Mouse (Mus musculus): ENCODE data around the gene Tmem205. TPM values are rescaled to one million over a fixed set of nuclear protein-coding genes. Genes with fewer than 3 reads are reported as not detected.

The Tmem205 gene
- polyA plus RNA-seq (2016; fragmentation: Nextera tagmentation; extraction: Ambion mirVana), result 32.7 and 36.9 TPM in 2 replicates

DNA sequence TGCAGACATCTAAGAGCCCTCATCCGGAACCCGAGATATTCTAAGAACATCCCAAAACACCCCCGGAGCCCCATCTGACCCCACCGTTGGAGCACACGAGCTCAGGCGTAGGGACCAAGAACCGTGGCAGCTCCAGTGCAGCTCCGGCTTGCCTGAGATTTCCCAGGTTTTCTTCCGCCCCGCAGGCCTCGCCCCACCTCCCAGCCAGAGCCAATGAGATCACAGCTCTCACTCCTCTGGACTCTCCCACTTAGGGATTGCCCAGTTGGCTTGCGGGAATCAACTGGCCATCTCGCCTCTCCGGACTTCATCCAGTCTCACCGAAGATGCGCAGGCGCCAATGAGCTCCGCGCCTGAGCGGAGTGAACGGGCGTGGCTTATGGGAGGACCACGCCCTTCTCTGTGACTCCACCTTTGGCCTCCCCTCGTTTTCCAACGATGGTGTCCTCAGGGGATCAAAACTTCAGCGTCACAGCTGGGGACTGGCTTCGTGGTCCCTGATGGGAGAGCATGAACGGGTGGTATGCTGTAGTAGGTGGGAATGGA is at the start of gene Tmem205, which contains the start of gene Ccdc159:
Gene Tmem205, minus strand, starts transcription at position 349 of the 546 bp plus-strand sequence.
Gene Ccdc159, plus strand, starts transcription at position 264 of the 546 bp plus-strand sequence.
- Histone ChIP-seq H3K4me3 (peak within 1 kb of the TSS; percentile 53), H3K4me1 (peaks cover 15% of the 10 kb centered on the region), H3K4me2 (replicated peaks) (peak within 1 kb of the TSS; percentile 68), H3K9me3 (no peaks in the 10 kb centered on the region), H3K36me3 (0 out of 2 replicates have a peak, but pooled peaks cover 5% of the 10 kb centered on the region), H3K27me3 (no peaks in the 10 kb centered on the region; the same call in 1 of the 2 replicates), H3K9ac (replicated peaks) (peak within 1 kb of the TSS; percentile 72), H3K27ac (replicated peaks) (peak within 1 kb of the TSS; percentile 61)
- under 1% methylated on average over 28 of the region's 28 CpGs for WGBS
- ATAC-seq (ENCODE audit: low FRiP score, low read depth), result peak; percentile 99

DNA sequence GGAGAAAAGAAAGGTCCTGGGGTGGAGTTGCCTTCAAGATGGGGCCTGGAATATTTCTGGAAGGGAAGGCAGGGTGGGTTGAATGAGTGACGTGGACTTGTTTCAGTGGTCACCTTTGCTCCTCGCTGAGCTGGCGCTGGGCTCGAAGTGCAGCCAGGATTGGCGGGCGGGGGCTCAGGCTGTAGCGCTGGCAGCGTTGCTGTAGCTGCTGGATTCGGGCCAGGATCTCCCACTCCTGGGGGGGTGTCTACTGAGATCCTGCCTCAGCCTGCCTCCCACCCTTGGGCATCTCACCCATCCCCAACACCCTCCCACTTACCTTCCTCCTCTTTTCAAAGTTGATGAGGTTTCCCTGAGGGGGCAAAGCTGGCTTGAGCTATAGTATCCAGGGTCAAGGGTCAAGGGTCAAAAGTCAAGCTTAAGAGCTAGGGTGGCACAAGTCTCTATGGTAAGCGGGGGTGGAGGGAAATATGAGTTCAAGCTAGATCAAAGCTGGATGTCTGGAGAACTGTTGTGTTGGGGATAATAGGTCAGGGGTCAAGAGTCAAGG is 49.3 kb upstream of the Tmem205 start:
- Histone ChIP-seq H3K9ac (replicated peaks) (no peak overlapping the region), H3K9me3 (no peaks in the 10 kb centered on the region), H3K4me3 (no peak overlapping the region), H3K27me3 (no peaks in the 10 kb centered on the region), H3K36me3 (no peaks in the 10 kb centered on the region), H3K27ac (replicated peaks) (no peak overlapping the region), H3K4me2 (replicated peaks) (no peak overlapping the region), H3K4me1 (no peaks in the 10 kb centered on the region)
- 86% methylated on average over 10 of the region's 10 CpGs for WGBS
- ATAC-seq (ENCODE audit: low FRiP score, low read depth), result no peak

DNA sequence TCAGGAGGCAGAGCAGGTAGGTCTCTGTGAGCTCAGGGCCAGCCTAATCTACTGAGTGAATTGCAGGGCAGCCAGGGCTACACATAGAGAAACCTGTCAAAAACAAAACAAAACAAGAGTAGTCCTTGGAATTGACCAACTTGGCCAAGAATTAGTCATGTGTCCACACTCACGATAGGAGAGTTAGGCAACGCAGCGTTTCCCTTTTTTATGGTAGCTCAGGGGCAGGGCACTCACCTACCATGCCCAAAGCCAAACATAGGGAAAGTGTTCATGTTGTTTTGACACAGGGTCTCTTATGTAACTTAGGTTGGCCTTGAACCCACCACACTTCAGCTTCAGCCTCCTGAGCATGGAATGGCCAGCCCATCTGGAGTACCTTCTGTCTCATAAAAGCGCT is 41.9 kb upstream of the Tmem205 start:
- WGBS, result 95% methylated on average over 4 of the region's 4 CpGs
- Histone ChIP-seq H3K9me3 (no peaks in the 10 kb centered on the region), H3K4me1 (no peaks in the 10 kb centered on the region), H3K27ac (replicated peaks) (no peak overlapping the region), H3K27me3 (0 out of 2 replicates have a peak, but pooled peaks cover 4% of the 10 kb centered on the region), H3K9ac (replicated peaks) (no peak overlapping the region), H3K4me3 (no peak overlapping the region), H3K4me2 (replicated peaks) (no peak overlapping the region), H3K36me3 (no peaks in the 10 kb centered on the region)
- ATAC-seq (ENCODE audit: low FRiP score, low read depth), result no peak

DNA sequence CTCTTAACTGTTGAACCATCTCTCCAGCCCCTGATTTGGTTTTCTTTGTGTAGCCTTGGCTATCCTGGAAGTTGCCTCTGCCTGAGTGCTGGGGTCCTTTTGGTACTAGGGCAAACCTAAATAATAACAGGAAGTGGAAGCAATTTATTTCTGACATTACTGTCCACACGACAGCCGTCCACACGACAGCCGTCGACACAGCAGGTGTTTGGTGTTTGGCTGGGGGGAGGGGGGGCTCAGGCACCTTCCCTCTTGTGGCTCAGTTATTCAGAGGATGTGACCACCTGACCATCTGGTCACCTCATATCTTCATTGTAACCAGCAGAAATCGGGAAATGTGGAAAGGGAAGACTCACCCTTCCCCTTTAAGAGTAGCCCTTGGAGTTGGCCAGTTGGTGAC is 41.5 kb upstream of the Tmem205 start:
- no peaks in the 10 kb centered on the region for H3K9me3 ChIP-seq
- ATAC-seq (ENCODE audit: low FRiP score, low read depth), result no peak
- no peak overlapping the region for H3K9ac ChIP-seq (replicated peaks)
- H3K4me3 ChIP-seq, result no peak overlapping the region
- no peaks in the 10 kb centered on the region for H3K36me3 ChIP-seq
- H3K27ac ChIP-seq (replicated peaks), result no peak overlapping the region
- no peaks in the 10 kb centered on the region for H3K4me1 ChIP-seq
- 87% methylated on average over 6 of the region's 6 CpGs for WGBS
- peaks cover 8% of the 10 kb centered on the region for H3K27me3 ChIP-seq
- H3K4me2 ChIP-seq (replicated peaks), result no peak overlapping the region

DNA sequence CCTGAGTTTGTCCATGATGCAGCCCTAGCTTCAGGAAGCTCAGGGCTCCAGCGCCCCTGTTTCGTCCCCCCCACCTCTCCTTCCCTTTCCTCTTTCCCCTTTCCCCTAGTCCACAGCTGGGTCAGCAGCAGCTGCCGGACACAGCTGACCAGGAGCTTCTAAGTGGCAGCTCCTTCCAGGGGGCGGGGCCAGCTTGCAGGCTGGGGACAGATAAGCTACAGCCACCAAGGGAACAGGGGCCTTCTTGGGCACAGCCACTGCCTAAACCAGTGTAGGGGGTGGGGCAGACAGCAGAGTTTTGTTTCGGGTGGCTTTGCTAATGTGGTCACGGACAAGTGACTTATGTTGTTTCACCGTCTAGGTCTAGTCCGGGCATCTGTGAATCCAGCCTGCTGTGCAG is 36.1 kb upstream of the Tmem205 start, which contains the start of gene Epor:
Gene Epor, minus strand, starts transcription at position 90 of the 400 bp plus-strand sequence.
- 17% methylated on average over 8 of the region's 8 CpGs for WGBS
- ATAC-seq (ENCODE audit: low FRiP score, low read depth), result peak; percentile 59; the same call in 1 of the 2 replicates
- Histone ChIP-seq H3K4me3 (peak within 1 kb of the TSS; percentile 39), H3K4me2 (replicated peaks) (peak within 1 kb of the TSS; percentile 63), H3K9me3 (no peaks in the 10 kb centered on the region), H3K4me1 (peaks cover 28% of the 10 kb centered on the region), H3K9ac (replicated peaks) (peak within 1 kb of the TSS; percentile 43), H3K27me3 (peaks cover 59% of the 10 kb centered on the region), H3K36me3 (no peaks in the 10 kb centered on the region), H3K27ac (replicated peaks) (no peak within 1 kb of the TSS)

DNA sequence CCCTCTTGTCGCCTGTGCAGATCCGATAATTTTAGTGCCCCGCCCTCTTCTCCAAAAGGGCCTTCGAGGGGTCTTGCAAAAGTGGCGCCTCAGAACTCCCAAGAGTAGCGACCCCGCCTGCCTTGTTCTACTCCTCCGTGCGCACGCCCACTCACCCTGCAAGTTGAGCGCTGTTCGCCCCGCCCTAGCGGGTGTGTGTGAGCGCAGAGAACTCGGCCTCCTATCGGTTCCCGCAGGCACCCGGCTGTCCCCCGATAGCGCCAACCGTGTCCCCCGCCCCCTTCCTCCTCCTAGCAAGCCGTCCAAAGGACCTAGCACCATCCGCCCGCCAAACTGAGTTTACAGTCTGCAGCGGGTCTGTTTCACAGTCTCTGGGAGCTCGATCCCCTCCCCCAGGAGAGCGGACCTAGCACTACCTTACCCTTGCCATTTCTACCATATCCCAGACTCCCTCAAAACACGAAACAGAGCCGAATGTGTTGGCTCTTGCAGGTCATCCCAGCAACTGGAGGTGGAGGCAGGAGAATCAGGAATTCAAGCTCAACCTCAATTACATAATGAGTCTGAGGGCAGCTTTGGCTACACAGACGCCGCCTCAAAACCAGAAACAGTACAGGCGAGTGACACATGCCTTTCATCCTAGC is 35.2 kb upstream of the Tmem205 start:
- peak overlapping the region; percentile 63 for H3K4me2 ChIP-seq (replicated peaks)
- no peak overlapping the region for H3K27ac ChIP-seq (replicated peaks)
- peak overlapping the region; percentile 43 for H3K9ac ChIP-seq (replicated peaks)
- no peaks in the 10 kb centered on the region for H3K9me3 ChIP-seq
- ATAC-seq (ENCODE audit: low FRiP score, low read depth), result peak; percentile 45; the same call in 1 of the 2 replicates
- WGBS, result 3% methylated on average over 34 of the region's 34 CpGs
- H3K36me3 ChIP-seq, result no peaks in the 10 kb centered on the region
- peak overlapping the region; percentile 39 for H3K4me3 ChIP-seq
- peaks cover 28% of the 10 kb centered on the region for H3K4me1 ChIP-seq
- H3K27me3 ChIP-seq, result peaks cover 59% of the 10 kb centered on the region

DNA sequence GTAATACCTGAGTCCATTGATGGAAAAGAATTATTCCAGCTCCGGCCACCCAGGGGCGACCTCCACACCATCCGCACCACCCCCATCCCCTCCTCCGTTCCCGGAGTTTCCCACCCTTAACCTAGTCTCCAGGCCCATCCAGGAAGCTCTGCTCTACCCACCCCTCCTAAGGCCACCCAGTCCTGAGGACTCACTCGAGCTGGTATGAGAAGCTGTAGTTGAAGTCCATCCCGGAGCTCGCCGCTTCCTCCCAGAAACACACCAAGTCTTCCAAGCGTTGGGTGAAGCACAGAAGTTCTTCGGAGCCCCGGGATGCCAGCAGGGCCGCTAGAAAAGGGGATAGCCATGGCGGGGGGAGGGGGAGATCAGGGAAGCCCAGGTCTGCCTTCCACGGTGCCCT is 34.7 kb upstream of the Tmem205 start:
- H3K27me3 ChIP-seq, result peaks cover 59% of the 10 kb centered on the region

DNA sequence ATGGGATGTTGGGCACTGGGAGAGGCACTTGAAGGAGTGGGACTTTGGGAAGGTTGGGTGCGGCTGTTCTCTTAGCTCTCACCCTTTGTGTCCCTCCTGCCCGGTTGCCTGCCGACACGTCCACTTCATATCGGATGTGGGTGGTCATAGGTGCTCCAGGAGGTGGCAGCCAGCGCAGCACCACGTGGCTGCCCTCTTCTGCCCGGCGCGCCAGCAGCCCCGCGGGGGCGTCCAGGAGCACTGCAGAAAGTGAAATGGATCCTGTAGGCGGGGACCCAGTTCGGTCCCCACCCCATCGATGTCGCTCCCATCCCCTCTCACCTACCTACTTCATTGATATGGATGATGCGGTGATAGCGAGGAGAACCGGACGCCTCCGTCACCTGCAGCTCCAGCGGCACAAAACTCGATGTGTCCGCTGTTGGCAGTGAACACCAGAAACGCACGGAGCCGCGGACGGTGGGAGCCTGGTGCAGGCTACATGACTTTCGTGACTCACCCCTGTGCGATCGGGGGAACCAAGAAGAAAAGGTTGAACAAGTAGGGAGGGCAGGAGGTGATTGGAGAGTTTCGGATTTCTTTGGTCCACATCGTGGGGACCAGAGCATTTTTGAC is 34.1 kb upstream of the Tmem205 start:
- Histone ChIP-seq H3K9me3 (no peaks in the 10 kb centered on the region), H3K4me3 (peak overlapping the region; percentile 39), H3K9ac (replicated peaks) (no peak overlapping the region; the same call in 1 of the 2 replicates), H3K27me3 (peaks cover 59% of the 10 kb centered on the region), H3K4me2 (replicated peaks) (peak overlapping the region; percentile 63), H3K27ac (replicated peaks) (no peak overlapping the region), H3K36me3 (no peaks in the 10 kb centered on the region), H3K4me1 (peaks cover 31% of the 10 kb centered on the region)
- 1% methylated on average over 35 of the region's 35 CpGs for WGBS
- ATAC-seq (ENCODE audit: low FRiP score, low read depth), result no peak

More for the DNA sequence above, 34.7 kb upstream of the Tmem205 start:
- WGBS, result under 1% methylated on average over 15 of the region's 15 CpGs
- Histone ChIP-seq H3K9ac (replicated peaks) (peak overlapping the region; percentile 43), H3K4me3 (peak overlapping the region; percentile 39), H3K27ac (replicated peaks) (no peak overlapping the region), H3K9me3 (no peaks in the 10 kb centered on the region), H3K4me1 (peaks cover 28% of the 10 kb centered on the region), H3K36me3 (no peaks in the 10 kb centered on the region), H3K4me2 (replicated peaks) (peak overlapping the region; percentile 63)
- peak; percentile 51; the same call in 1 of the 2 replicates for ATAC-seq (ENCODE audit: low FRiP score, low read depth)

DNA sequence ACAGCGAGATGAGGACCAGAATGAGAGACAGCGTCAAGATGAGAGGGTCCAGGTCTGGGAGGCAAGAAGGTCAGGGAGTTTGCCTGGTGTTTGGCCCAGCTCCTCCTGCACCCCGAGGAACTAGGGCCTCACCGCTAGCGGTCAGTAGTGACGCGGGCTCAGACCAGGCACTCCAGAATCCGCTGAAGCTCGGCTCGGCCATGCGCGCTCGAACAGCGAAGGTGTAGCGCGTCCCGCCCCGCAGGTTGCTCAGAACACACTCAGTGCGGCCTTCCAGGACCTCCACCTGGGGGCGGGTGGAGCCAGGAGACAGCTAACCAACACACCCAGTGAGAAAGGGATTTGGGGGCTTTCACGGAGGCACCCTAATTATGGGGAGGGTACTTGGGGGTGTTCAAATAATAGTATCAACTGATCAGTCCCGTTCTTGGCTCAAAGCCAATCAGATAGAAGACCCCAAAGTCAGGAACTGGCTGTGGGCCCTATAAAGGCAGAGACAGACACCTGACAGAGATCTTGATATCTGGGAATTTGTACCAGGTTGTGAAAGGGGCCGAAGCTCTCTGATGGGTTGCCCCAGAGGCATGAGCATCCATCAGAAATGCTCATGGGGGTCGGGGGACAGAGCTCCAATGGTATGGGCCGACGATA is 33.3 kb upstream of the Tmem205 start:
- no peak overlapping the region for H3K27ac ChIP-seq (replicated peaks)
- H3K27me3 ChIP-seq, result peaks cover 55% of the 10 kb centered on the region
- no peaks in the 10 kb centered on the region for H3K36me3 ChIP-seq
- no peak overlapping the region for H3K4me2 ChIP-seq (replicated peaks)
- WGBS, result 8% methylated on average over 26 of the region's 26 CpGs
- H3K4me3 ChIP-seq, result peak overlapping the region; percentile 39; the same call in 1 of the 2 replicates
- no peak for ATAC-seq (ENCODE audit: low FRiP score, low read depth)
- H3K9me3 ChIP-seq, result no peaks in the 10 kb centered on the region
- peaks cover 34% of the 10 kb centered on the region for H3K4me1 ChIP-seq
- H3K9ac ChIP-seq (replicated peaks), result 0 out of 2 replicates have a peak overlapping the region, but pooled peaks have one; percentile 6

DNA sequence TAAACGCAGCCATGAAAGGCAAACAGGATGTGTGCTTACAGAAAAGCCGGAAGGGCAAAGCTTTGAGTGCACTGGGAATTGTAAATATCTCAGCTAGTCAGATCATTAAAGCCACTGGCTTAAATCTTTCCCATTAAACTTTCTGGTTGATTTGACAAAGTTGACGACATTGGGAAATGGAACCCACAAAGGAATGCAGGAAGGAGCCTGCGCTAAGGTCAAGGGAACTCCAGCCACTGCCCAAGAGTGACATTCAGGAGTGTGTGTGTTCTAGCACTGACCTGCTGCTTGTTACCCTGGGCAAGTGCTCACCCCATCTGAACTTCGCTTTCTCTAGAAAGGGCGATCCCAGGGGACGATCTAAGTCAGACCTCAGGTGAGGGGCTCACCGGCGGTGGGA is 32.8 kb upstream of the Tmem205 start:
- Histone ChIP-seq H3K27ac (replicated peaks) (no peak overlapping the region), H3K4me3 (no peak overlapping the region), H3K27me3 (peaks cover 55% of the 10 kb centered on the region), H3K4me2 (replicated peaks) (no peak overlapping the region), H3K4me1 (peaks cover 34% of the 10 kb centered on the region), H3K9ac (replicated peaks) (no peak overlapping the region), H3K36me3 (no peaks in the 10 kb centered on the region), H3K9me3 (no peaks in the 10 kb centered on the region)
- ATAC-seq (ENCODE audit: low FRiP score, low read depth), result no peak
- WGBS, result 51% methylated on average over 9 of the region's 9 CpGs

DNA sequence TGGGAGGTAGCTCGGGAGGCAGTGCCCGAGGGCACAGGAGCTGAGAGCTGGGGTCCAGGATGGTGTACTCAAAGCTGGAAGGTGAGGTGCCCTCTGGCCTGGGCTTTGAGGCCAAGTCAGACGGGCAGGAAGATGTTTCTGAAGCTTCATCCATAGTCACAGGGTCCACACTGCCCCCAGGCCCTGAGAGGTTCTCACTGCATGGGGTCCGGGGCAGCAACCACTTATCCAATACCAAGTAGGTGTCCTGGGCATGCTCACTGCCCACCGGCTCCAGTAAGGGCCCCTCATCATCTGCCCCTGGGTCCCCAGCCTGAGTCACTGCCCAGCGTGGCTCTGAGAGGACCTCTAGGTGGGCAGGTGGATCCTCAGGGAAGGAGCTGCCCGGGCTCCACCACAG is 31.9 kb upstream of the Tmem205 start:
- Histone ChIP-seq H3K4me1 (peaks cover 38% of the 10 kb centered on the region), H3K4me3 (no peak overlapping the region), H3K9me3 (no peaks in the 10 kb centered on the region), H3K27me3 (peaks cover 55% of the 10 kb centered on the region), H3K9ac (replicated peaks) (no peak overlapping the region), H3K27ac (replicated peaks) (no peak overlapping the region), H3K36me3 (no peaks in the 10 kb centered on the region), H3K4me2 (replicated peaks) (no peak overlapping the region)
- ATAC-seq (ENCODE audit: low FRiP score, low read depth), result no peak
- 96% methylated on average over 7 of the region's 7 CpGs for WGBS

Data from midbrain, embryonic 12.5 days (tissue).